Mouse (Mus musculus) left cerebral cortex, postnatal 25 days (tissue): ENCODE measurements around the gene Grm4. TPM values are rescaled to one million over a fixed set of nuclear protein-coding genes. Genes with fewer than 3 reads are reported as not detected.

Experiments used
- DNase-seq, 2 experiments: peaks; one replicate each; pipeline ENCODE4 v3.0.0; 2022; ENCODE audit warnings: low spot score in 2 of 2, mixed read lengths in 1 of 2
- intact Hi-C: fragments of 180-260 bp; cut with DNase I; formaldehyde crosslinking; loops from one replicate; pipeline ENCODE4 v1.15.1; 2025
- total RNA-seq, 2 experiments: library from RNA; stranded (reverse); gene quantifications; 2 replicates each; pipeline ENCODE4 v1.2.3; 2021

Grm4 gene
- total RNA-seq, 2 experiments from 2014 or later, result 21.1 to 30.4 TPM

GRCm38 (mm10) chr17:27502736-27503445 is 18.3 kb downstream of the Grm4 start:
- DNase-seq, result no peak
- intact Hi-C loops, result no loop called here

DNA sequence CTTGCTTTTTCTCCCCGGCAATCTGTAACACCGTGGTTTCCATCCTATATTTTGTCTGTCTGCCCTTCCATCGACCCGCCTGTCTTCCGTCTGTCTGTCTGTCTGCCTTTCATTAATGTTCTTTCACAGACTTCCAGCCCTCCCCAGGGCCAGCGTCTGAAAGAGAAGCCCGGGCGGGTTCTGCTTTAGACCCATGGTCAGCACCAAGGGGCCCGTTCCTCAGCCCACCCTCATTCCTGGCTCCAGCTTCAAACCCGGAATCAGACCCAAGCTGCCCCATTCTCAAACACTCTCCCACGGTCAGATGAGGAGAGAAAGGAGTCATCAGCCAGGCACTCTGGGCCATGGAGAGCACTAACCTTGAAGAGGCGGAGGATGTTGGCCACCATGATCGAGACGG is 18.9 kb downstream of the Grm4 start:
- no peak for DNase-seq
- intact Hi-C loops, result no loop called here

- DNase-seq, result no peak
- intact Hi-C loops, result no loop called here
Measured at GRCm38 (mm10) chr17:27501331-27502251, 19.6 kb downstream of the Grm4 start.

- intact Hi-C loops, result no loop called here
- DNase-seq, result no peak
Measured at GRCm38 (mm10) chr17:27500811-27501210, 20.4 kb downstream of the Grm4 start.

GRCm38 (mm10) chr17:27499080-27499479 is 22.1 kb downstream of the Grm4 start:
- intact Hi-C loops, result no loop called here
- DNase-seq, result no peak

DNA sequence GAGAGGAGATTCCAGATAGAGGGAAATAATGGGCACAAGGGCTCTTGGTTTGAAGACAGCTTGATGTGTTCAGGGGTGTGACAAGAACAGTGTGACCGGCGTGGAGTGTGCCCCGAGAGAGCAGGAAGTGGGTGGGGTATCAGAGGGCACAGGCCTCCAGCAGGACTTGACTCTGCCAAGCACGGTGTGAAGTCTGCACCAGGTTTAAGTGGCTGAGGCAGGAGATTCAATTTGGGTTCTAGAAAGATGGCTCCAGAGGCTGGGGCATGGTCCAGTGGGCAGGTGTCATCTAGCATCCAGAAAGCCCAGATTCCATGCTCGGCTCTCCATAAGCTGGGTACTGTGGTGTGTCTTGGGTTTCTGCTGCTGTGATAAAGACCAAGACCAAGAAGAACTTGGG is 23.4 kb downstream of the Grm4 start:
- intact Hi-C loops, result no loop called here
- DNase-seq, result no peak

- intact Hi-C loops, result no loop called here
- DNase-seq, result no peak
Measured at GRCm38 (mm10) chr17:27495008-27495540, 26.1 kb downstream of the Grm4 start.

DNA sequence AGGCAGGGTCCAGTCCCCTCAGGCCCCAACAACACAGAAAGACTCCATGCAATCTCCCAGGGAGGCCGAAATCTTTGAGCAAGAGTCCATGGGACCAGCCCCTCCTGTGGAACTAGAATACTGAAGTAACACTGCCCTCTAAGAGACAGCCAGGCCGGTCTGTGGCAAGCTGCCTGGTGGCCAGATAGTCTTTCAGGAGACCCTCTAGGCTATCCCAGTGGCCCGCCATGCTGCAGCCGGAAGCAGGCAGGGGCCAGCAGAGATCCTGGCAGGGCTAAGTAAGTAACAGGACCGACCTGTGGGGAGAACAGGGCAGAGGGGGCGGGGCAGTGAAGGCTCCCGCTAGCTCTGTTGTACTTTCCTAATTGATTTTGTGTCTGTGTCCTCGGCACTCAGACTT is 27.2 kb downstream of the Grm4 start:
- intact Hi-C loops, result no loop called here
- no peak for DNase-seq

DNA sequence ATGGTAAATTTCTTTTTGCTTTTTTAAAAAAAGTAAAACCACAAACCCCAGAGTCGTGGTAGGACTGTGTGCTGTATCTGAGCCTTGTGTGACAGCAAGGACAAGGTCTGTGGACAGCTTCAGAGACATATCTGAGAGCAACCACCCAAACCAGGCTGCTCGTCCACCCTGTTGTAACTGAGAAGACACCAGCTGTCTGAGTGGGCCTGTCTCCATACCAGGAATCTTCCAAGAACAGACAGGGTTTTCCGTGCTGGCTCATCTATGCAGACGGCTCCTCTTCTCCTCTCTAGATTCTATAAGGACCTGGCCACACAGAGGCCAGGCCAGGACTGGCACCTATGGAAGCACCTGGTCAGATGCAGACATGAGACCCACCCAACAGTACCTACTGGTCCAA is 27.8 kb downstream of the Grm4 start:
- intact Hi-C loops, result no loop called here
- no peak for DNase-seq

- intact Hi-C loops, result loop anchor here (2.0 kb wide), 1 partner anchor 125 kb away; no protein-coding TSS in a partner anchor
- DNase-seq, result peak in 1 of 2 experiments; percentile 26
Measured at GRCm38 (mm10) chr17:27488173-27488823, 32.9 kb downstream of the Grm4 start.

- DNase-seq, result no peak
- intact Hi-C loops, result no loop called here
Measured at GRCm38 (mm10) chr17:27485940-27486339, 35.3 kb downstream of the Grm4 start.

- no peak for DNase-seq
- intact Hi-C loops, result no loop called here
Measured at GRCm38 (mm10) chr17:27483571-27483970, 37.6 kb downstream of the Grm4 start.

GRCm38 (mm10) chr17:27480143-27481103 is 40.8 kb downstream of the Grm4 start:
- intact Hi-C loops, result no loop called here
- DNase-seq, result peak; percentile 23 to 51

- DNase-seq, result no peak
- intact Hi-C loops, result no loop called here
Measured at GRCm38 (mm10) chr17:27475650-27476049, 45.6 kb downstream of the Grm4 start.

- no peak for DNase-seq
- intact Hi-C loops, result loop anchor here (10.0 kb wide), 1 partner anchor 1132 kb away; no protein-coding TSS in a partner anchor
Measured at GRCm38 (mm10) chr17:27466620-27467019, 54.6 kb downstream of the Grm4 start.

DNA sequence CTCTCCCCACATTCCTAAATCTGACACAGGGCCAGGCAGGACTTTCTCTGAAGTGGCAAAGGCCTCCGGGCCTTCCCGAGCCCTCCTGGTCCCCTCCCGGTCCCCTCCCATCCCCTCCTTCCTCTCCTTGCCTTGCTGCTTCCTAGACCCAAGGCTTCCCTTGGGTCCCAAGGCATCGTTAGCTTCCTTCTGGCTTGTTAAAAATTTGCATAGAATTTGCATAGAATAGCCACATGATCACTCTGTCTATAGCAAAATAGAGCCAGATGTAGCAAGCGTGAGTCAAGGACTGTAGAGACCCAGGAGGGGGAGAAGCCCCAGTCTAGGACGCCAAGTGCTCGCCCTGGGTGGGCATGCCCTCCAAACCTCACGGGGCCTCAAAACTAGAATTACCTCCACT is 55.3 kb downstream of the Grm4 start:
- no peak for DNase-seq
- intact Hi-C loops, result loop anchor here (10.0 kb wide), 1 partner anchor 1131 kb away; no protein-coding TSS in a partner anchor

- intact Hi-C loops, result loop anchor here (10.0 kb wide), 1 partner anchor 1130 kb away; no protein-coding TSS in a partner anchor
- no peak for DNase-seq
Measured at GRCm38 (mm10) chr17:27464327-27464962, 56.8 kb downstream of the Grm4 start.

- intact Hi-C loops, result loop anchor here (10.0 kb wide), 1 partner anchor 1125 kb away; no protein-coding TSS in a partner anchor
- no peak for DNase-seq
Measured at GRCm38 (mm10) chr17:27459979-27460378, 61.2 kb downstream of the Grm4 start.
